Mouse (Mus musculus): ENCODE measurements around the gene Gabrg3. TPM values are rescaled to one million over a fixed set of nuclear protein-coding genes. Genes with fewer than 3 reads are reported as not detected.

The Gabrg3 gene
- polyA plus RNA-seq, 1 experiment: not detected

DNA sequence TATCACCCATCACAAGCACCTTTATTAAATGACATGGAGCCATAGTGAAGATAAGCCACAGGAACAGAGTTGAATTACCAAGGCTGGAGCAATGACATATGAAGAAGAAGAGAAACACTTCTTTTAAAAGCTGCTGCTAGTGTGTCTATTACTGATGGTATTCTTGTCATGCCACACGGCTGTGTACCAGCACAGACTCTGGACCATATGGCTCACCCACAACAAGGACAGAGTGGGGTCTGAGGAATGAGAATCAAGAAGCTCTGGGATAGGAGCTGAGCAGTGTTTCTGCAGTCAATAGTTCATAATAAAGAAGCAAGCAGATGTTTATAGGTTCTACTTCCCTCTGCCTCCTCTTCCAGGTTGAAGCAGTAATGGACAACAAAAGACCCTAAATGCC lies 585.1 kb downstream of the Gabrg3 start:
- Histone ChIP-seq H3K4me3 (ENCODE audit: insufficient read depth, low read depth, low read length) (no peak overlapping the region), H3K4me1 (ENCODE audit: control insufficient read depth, insufficient read depth, insufficient read length, low read length) (no peaks in the 10 kb centered on the region), H3K27ac (replicated peaks; ENCODE audit: low read depth, low read length) (no peak overlapping the region)

DNA sequence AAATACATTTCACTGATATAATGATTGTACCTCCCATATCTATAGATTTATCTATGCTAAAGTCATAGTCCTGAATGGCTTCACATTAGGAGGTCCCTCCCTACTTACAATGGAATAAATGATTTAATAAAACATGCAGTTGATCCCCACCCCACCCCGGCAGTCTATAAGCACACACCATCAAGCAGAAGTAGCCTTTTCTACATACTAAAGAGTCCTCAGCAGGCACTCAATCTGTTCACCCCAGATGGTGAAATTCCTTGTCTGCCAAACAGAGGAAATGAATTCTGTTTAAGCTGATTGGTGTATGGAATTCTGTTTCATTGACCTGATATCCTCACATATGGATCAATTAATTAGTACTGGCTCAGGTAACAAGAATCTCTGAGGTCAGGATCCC lies 607.9 kb downstream of the Gabrg3 start:
- no peak overlapping the region for H3K4me3 ChIP-seq (ENCODE audit: insufficient read depth, low read depth, low read length)
- H3K4me1 ChIP-seq (ENCODE audit: control insufficient read depth, insufficient read depth, insufficient read length, low read length): no peaks in the 10 kb centered on the region
- no peak overlapping the region for H3K27ac ChIP-seq (replicated peaks; ENCODE audit: low read depth, low read length)

DNA sequence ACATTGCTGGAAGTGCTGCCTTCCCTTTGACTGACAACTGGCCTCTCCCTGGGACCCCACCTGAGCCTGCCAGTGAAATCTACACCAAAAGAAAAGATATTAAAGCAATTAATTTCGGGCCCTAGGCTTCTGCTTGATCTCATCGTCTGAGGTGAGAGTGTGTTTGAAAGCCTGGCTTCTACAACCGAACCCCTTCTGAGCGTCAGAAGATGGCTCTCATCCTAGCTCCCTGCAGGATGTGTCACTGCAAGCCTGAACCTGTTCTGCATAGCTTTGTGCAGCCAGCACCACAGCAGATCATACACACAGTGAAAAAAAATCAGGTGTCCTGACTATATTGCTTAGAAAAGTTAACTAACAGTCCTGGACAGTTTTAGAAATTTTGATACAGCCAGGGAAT lies 618.8 kb downstream of the Gabrg3 start:
- H3K4me3 ChIP-seq (ENCODE audit: insufficient read depth, low read depth, low read length): no peak overlapping the region
- H3K4me1 ChIP-seq (ENCODE audit: control insufficient read depth, insufficient read depth, insufficient read length, low read length): no peaks in the 10 kb centered on the region
- H3K27ac ChIP-seq (replicated peaks; ENCODE audit: low read depth, low read length): no peak overlapping the region

DNA sequence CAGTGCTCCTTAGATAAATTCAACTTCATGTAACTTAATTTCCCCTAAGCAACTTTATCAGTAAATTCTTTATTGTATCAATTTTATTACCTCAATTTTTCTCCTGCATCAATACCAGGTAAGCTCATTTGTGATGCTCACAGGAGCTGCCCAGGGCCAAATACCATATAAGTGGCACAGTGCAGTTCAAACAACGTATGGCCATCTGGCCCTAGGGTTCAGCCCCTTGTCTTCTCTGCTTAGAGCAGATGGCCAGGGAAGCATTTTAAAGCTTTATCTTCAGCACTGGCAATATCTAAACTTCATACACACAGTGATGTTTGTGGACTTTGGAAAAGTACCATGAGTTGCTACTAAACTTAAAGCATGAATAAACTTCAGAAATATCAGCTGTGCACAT lies 619.2 kb downstream of the Gabrg3 start:
- Histone ChIP-seq H3K4me1 (ENCODE audit: control insufficient read depth, insufficient read depth, insufficient read length, low read length) (no peaks in the 10 kb centered on the region), H3K27ac (replicated peaks; ENCODE audit: low read depth, low read length) (no peak overlapping the region), H3K4me3 (ENCODE audit: insufficient read depth, low read depth, low read length) (no peak overlapping the region)

DNA sequence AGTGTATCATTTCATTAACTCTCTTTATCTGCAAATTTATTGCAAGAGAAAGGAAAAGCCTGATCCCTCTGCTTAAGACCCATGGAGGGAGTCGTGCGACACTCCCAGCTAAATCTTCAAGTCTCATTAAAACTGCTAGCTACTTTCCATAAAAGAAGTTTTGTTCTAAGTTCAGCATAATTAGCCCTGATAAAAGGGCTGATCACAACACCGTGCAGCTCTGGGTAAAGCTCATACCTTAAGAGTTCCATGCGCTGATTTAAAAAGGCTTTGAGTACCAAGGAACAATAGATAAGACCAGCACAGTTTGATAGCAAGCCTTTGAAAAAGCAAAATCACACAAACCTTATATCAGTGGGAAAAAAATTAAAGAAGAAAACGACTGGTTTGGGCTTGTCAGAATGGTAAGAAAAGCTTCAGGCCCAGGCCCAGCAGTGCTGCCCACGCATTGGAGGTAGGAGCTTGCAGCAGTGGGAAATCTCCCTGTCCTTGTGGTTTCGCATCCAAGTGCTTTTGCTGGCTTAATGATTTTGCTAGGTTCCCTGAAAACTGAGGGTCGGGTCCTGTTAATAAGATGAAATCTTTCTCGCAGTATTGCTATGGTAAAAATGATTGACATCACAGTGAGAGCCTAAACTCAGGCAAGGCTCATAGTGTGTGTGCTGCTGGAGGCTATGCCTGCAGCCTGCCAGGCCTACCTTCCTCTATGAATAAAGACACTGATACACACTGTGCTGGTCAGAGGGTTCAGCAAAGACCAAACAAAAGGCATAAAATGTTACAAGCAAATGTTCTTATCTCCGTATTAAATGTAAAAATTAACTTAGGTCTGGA lies 621.2 kb downstream of the Gabrg3 start:
- H3K27ac ChIP-seq (replicated peaks; ENCODE audit: low read depth, low read length): no peak overlapping the region
- no peak overlapping the region for H3K4me3 ChIP-seq (ENCODE audit: insufficient read depth, low read depth, low read length)
- no peaks in the 10 kb centered on the region for H3K4me1 ChIP-seq (ENCODE audit: control insufficient read depth, insufficient read depth, insufficient read length, low read length)

DNA sequence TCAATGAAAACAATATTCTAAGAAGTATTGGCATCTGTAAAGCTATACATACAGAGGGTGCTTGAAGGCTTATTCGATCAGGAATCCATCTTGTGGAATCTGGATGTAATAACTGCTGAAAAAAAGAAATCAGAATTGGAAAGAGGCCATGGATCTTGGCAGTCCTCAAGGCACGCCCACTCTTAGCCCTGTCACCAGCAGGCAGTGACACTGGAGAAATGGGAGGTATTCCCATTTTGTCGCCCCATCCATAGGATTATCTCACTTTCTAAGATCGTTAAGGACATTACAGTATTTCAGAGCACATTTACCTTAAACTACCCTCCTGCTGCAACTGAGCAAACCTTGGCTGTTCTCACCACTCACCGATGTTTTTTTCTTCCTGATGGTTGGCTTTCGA lies 657.8 kb downstream of the Gabrg3 start:
- H3K4me1 ChIP-seq (ENCODE audit: control insufficient read depth, insufficient read depth, insufficient read length, low read length): no peaks in the 10 kb centered on the region
- H3K27ac ChIP-seq (replicated peaks; ENCODE audit: low read depth, low read length): no peak overlapping the region
- H3K4me3 ChIP-seq (ENCODE audit: insufficient read depth, low read depth, low read length): no peak overlapping the region

Other genes with a start within 250 kb of the Gabrg3 start
- not detected in 2 replicates for gene Gabrb3, start 32.5 kb upstream of the Gabrg3 start, polyA plus RNA-seq (2012; ENCODE audit: insufficient read depth, insufficient read length, missing spikeins)
- not detected in 2 replicates for gene Gabra5, start 122.9 kb upstream of the Gabrg3 start, polyA plus RNA-seq (2012; ENCODE audit: insufficient read depth, insufficient read length, missing spikeins)